Mouse (Mus musculus): Measurements from ENCODE around the gene Men1.
A peak's percentile ranks its signal among the peaks of the same experiment; 100 is the strongest.
"Not testable (repeated sequence)": the region's sequence is repeated elsewhere in the genome, so short reads cannot be mapped to it uniquely, and the experiment has no call there.

Men1 gene

DNA sequence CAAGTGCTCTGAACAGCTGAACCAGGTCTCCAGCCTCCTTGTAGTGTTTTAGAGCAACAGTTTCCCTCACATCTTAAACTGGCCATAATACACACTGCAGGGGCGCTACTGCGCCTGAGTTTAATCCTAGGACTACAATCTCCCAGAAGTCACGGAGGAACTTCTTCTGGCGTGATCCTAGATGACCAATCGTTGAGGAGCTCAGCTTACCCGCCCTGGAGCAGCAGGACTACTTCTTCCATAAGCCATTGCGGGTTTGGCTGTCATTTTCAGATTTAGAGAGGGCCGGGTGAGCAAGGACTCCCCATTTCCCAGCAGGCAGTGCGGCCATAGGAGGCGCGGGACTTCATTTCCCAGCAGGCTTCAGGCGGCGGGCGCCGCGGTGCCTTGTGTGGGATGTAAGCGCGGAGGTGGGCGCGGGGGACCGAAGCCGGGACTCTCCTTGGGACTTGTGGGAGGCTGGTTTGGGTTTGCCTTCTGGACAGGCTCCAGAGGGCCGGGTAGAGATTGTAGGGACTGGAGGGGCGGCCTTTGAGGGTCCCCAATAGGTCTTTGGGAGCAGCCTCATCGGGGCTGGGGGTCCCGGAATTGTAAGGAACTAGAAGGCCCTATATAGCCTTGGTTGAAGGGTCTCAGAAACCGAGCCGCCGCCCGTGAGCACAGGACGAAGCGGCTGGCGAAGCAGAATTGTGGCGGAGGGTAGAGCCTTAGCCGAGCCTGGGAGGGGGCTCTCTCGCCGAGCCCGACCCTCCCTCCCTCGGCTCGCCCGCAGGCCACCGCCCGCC, at the start of gene Men1:
Men1 (plus strand) TSS at position 307 of the 785 bp plus-strand sequence.
- DNase-seq (ENCODE audit: low spot score) = peak; percentile 96

GRCm38 (mm10) chr19:6285226-6285625, 49.6 kb upstream of the Men1 start:
- DNase-seq (ENCODE audit: low spot score) = no peak

GRCm38 (mm10) chr19:6285632-6286433, 48.9 kb upstream of the Men1 start:
- no peak for DNase-seq (ENCODE audit: low spot score)

GRCm38 (mm10) chr19:6286434-6287401, 48.1 kb upstream of the Men1 start:
- no peak for DNase-seq (ENCODE audit: low spot score)

- no peak for DNase-seq (ENCODE audit: low spot score)
Measured at GRCm38 (mm10) chr19:6288236-6288894, 46.4 kb upstream of the Men1 start.

- DNase-seq (ENCODE audit: low spot score) = no peak
Measured at GRCm38 (mm10) chr19:6289696-6290238, 45.0 kb upstream of the Men1 start.

GRCm38 (mm10) chr19:6290720-6291116, 44.1 kb upstream of the Men1 start:
- not testable (repeated sequence) for DNase-seq (ENCODE audit: low spot score)

GRCm38 (mm10) chr19:6291117-6291781, 43.5 kb upstream of the Men1 start:
- DNase-seq (ENCODE audit: low spot score) = no peak

GRCm38 (mm10) chr19:6292262-6292661, 42.5 kb upstream of the Men1 start:
- no peak for DNase-seq (ENCODE audit: low spot score)

DNA sequence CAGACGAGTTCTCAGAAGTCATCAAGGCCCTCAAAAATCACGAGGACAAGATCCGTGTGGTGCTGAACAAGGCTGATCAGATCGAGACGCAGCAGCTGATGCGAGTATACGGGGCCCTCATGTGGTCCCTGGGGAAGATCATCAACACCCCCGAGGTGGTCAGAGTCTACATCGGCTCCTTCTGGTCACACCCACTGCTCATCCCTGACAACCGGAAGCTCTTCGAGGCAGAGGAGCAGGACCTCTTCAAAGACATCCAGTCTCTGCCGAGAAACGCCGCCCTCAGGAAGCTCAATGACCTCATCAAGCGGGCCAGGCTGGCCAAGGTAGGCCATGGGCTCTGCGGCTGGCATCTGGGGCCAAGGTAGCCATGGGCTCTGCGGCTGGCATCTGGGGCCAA, 40.5 kb upstream of the Men1 start:
- no peak for DNase-seq (ENCODE audit: low spot score)

GRCm38 (mm10) chr19:6296551-6297210, 38.1 kb upstream of the Men1 start:
- DNase-seq (ENCODE audit: low spot score) = no peak

- no peak for DNase-seq (ENCODE audit: low spot score)
Measured at GRCm38 (mm10) chr19:6297641-6298040, 37.1 kb upstream of the Men1 start.

DNA sequence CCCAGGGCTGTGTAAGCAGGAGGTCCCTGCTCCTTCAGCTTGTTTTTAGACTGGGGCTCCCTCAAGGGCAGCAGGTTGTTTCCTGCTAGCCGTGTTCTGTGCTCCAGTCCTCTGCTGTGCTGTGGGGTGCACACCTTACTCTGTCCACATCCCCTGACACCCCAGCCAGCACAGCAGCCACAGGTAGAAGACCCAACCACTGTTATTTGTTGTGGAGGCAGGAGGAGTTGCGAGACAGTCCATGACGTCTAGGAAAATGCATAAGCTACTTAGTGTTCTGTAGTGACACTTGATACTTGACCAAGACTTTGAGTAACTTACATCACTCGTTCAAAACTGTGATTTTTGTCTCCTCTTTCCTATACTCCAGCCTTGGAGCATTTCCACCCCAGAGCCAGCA, 35.8 kb upstream of the Men1 start:
- DNase-seq (ENCODE audit: low spot score) = no peak

- no peak for DNase-seq (ENCODE audit: low spot score)
Measured at GRCm38 (mm10) chr19:6299450-6300267, 35.1 kb upstream of the Men1 start.

GRCm38 (mm10) chr19:6300402-6300841, 34.4 kb upstream of the Men1 start:
- no peak for DNase-seq (ENCODE audit: low spot score)

- no peak for DNase-seq (ENCODE audit: low spot score)
Measured at GRCm38 (mm10) chr19:6302114-6302513, 32.7 kb upstream of the Men1 start.

DNA sequence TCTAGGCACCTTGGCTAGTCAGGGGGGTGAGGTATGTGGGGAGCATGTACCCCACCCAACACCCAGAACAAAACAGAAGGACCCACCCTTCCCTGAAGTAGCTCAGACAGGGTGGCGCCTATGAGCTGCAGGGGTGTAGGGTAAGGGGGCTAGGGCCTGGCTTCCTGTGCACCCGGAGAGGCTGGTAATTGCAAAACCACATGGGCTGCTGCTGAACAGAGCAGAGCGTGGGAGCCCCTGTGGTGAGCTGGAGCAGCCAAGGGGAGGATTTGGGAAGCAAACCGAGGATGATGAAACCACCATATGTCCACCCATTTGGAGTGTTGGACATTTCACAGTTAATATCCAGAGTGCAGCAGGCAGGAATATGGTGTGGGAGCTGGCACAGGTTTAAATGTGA, 32.3 kb upstream of the Men1 start:
- DNase-seq (ENCODE audit: low spot score) = no peak

DNA sequence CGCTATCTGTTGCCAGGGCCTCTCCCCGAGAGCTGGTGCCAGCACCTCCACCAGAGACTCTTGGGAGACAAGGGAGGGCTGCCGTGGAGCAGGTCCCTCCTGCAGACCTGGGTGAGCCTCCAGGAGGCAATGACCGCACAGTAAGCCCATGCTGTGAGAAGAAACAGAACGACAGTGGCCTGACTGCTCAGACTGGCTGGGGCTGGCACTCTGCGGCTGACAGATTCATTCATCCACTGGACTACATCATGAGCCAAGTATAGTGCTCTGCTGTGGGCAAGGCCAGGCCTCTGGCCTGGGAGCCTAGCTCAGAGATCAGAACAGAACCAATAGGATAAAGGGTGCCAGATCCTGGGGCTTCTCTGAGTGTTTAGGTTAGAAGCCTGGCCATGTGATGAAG, 30.9 kb upstream of the Men1 start:
- DNase-seq (ENCODE audit: low spot score) = no peak

All from left cerebral cortex, adult 11 months (tissue).